Mouse (Mus musculus): ENCODE data around the gene Tmem252. TPM values are rescaled to one million over a fixed set of nuclear protein-coding genes. Genes with fewer than 3 reads are reported as not detected.

Tmem252 gene
- total RNA-seq, 1 experiment, result 0.22 TPM

- TF ChIP-seq ZNF384 (IDR thresholded peaks at IDR 0.05; ENCODE audit: low read depth, low read length) (no peak), ZC3H11A (IDR thresholded peaks at IDR 0.05; ENCODE audit: borderline replicate concordance, low read depth, low read length) (no peak), CHD2 (IDR thresholded peaks at IDR 0.05; ENCODE audit: low read depth, low read length) (no peak), HCFC1 (IDR thresholded peaks at IDR 0.05; ENCODE audit: borderline replicate concordance, insufficient read depth, low read length) (no peak), MAFK (IDR thresholded peaks at IDR 0.05; ENCODE audit: insufficient read depth, low read depth, low read length) (no peak)
- Histone ChIP-seq H3K4me3 (ENCODE audit: insufficient read depth in 1 of 2, low read depth in 1 of 2, low read length in 2 of 2, poor library complexity in 1 of 2, severe bottlenecking in 1 of 2) (no peak overlapping the region), H3K9me3 (ENCODE audit: control insufficient read depth, insufficient read depth, low read depth, low read length) (no peaks in the 10 kb centered on the region), H3K4me1 (ENCODE audit: control insufficient read depth in 2 of 2, insufficient read depth in 2 of 2, low read length in 2 of 2, poor library complexity in 1 of 2) (no peaks in the 10 kb centered on the region), H3K36me3 (ENCODE audit: control insufficient read depth, insufficient read depth, low read length, poor library complexity, severe bottlenecking) (no peaks in the 10 kb centered on the region), H3K27ac (ENCODE audit: insufficient read depth, low read depth, low read length, poor library complexity, severe bottlenecking) (no peak overlapping the region), H3K9ac (ENCODE audit: insufficient read depth, low read depth, low read length, poor library complexity, severe bottlenecking) (no peak overlapping the region)
- no peak for DNase-seq (ENCODE audit: low read depth, low spot score)
- in situ Hi-C loops (cut with MboI; ENCODE audit: low sequenced_read_pairs in 2 of 2, unreplicated experiment in 2 of 2), result loop anchor here in 1 of 2 experiments (10.0 kb wide), 1 partner anchor 168 kb away; the partner anchor contains the start of gene Gm10053
Measured at GRCm38 (mm10) chr19:24707071-24707906, 33.5 kb downstream of the Tmem252 start.

- no peaks in the 10 kb centered on the region for H3K9me3 ChIP-seq (ENCODE audit: control insufficient read depth, insufficient read depth, low read depth, low read length)
- DNase-seq (ENCODE audit: low read depth, low spot score), result no peak
- no peaks in the 10 kb centered on the region for H3K36me3 ChIP-seq (ENCODE audit: control insufficient read depth, insufficient read depth, low read length, poor library complexity, severe bottlenecking)
- no peak overlapping the region for H3K27ac ChIP-seq (ENCODE audit: insufficient read depth, low read depth, low read length, poor library complexity, severe bottlenecking)
- no peak for TF ChIP-seq HCFC1 (IDR thresholded peaks at IDR 0.05; ENCODE audit: borderline replicate concordance, insufficient read depth, low read length)
- TF ChIP-seq ZC3H11A (IDR thresholded peaks at IDR 0.05; ENCODE audit: borderline replicate concordance, low read depth, low read length), result no peak
- TF ChIP-seq CHD2 (IDR thresholded peaks at IDR 0.05; ENCODE audit: low read depth, low read length), result no peak
- no peak for TF ChIP-seq MAFK (IDR thresholded peaks at IDR 0.05; ENCODE audit: insufficient read depth, low read depth, low read length)
- no peak for TF ChIP-seq ZNF384 (IDR thresholded peaks at IDR 0.05; ENCODE audit: low read depth, low read length)
- H3K4me3 ChIP-seq (ENCODE audit: insufficient read depth in 1 of 2, low read depth in 1 of 2, low read length in 2 of 2, poor library complexity in 1 of 2, severe bottlenecking in 1 of 2), result no peak overlapping the region
- H3K9ac ChIP-seq (ENCODE audit: insufficient read depth, low read depth, low read length, poor library complexity, severe bottlenecking), result no peak overlapping the region
- no peaks in the 10 kb centered on the region for H3K4me1 ChIP-seq (ENCODE audit: control insufficient read depth in 2 of 2, insufficient read depth in 2 of 2, low read length in 2 of 2, poor library complexity in 1 of 2)
- in situ Hi-C loops (cut with MboI; ENCODE audit: low sequenced_read_pairs in 2 of 2, unreplicated experiment in 2 of 2), result loop anchor here in 1 of 2 experiments (10.0 kb wide), 1 partner anchor 167 kb away; the partner anchor contains the start of gene Gm10053
Measured at GRCm38 (mm10) chr19:24708032-24708431, 34.2 kb downstream of the Tmem252 start.

GRCm38 (mm10) chr19:24716303-24717097 lies 42.7 kb downstream of the Tmem252 start:
- DNase-seq (ENCODE audit: low read depth, low spot score), result no peak
- in situ Hi-C loops (cut with MboI; ENCODE audit: low sequenced_read_pairs in 2 of 2, unreplicated experiment in 2 of 2), result no loop called here
- H3K36me3 ChIP-seq (ENCODE audit: control insufficient read depth, insufficient read depth, low read length, poor library complexity, severe bottlenecking), result no peaks in the 10 kb centered on the region
- H3K9me3 ChIP-seq (ENCODE audit: control insufficient read depth, insufficient read depth, low read depth, low read length), result no peaks in the 10 kb centered on the region
- H3K27ac ChIP-seq (ENCODE audit: insufficient read depth, low read depth, low read length, poor library complexity, severe bottlenecking), result no peak overlapping the region
- H3K4me3 ChIP-seq (ENCODE audit: insufficient read depth in 1 of 2, low read depth in 1 of 2, low read length in 2 of 2, poor library complexity in 1 of 2, severe bottlenecking in 1 of 2), result no peak overlapping the region
- TF ChIP-seq ZNF384 (IDR thresholded peaks at IDR 0.05; ENCODE audit: low read depth, low read length), result no peak
- no peak for TF ChIP-seq MAFK (IDR thresholded peaks at IDR 0.05; ENCODE audit: insufficient read depth, low read depth, low read length)
- no peak for TF ChIP-seq CHD2 (IDR thresholded peaks at IDR 0.05; ENCODE audit: low read depth, low read length)
- no peak for TF ChIP-seq ZC3H11A (IDR thresholded peaks at IDR 0.05; ENCODE audit: borderline replicate concordance, low read depth, low read length)
- no peak for TF ChIP-seq HCFC1 (IDR thresholded peaks at IDR 0.05; ENCODE audit: borderline replicate concordance, insufficient read depth, low read length)
- no peak overlapping the region for H3K9ac ChIP-seq (ENCODE audit: insufficient read depth, low read depth, low read length, poor library complexity, severe bottlenecking)
- no peaks in the 10 kb centered on the region for H3K4me1 ChIP-seq (ENCODE audit: control insufficient read depth in 2 of 2, insufficient read depth in 2 of 2, low read length in 2 of 2, poor library complexity in 1 of 2)

- in situ Hi-C loops (cut with MboI; ENCODE audit: low sequenced_read_pairs in 2 of 2, unreplicated experiment in 2 of 2), result no loop called here
- Histone ChIP-seq H3K4me1 (ENCODE audit: control insufficient read depth in 2 of 2, insufficient read depth in 2 of 2, low read length in 2 of 2, poor library complexity in 1 of 2) (no peaks in the 10 kb centered on the region), H3K27ac (ENCODE audit: insufficient read depth, low read depth, low read length, poor library complexity, severe bottlenecking) (no peak overlapping the region)
Measured at GRCm38 (mm10) chr19:24718021-24718420, 44.2 kb downstream of the Tmem252 start.

More at GRCm38 (mm10) chr19:24718021-24718420, 44.2 kb downstream of the Tmem252 start:
- Histone ChIP-seq H3K9ac (ENCODE audit: insufficient read depth, low read depth, low read length, poor library complexity, severe bottlenecking) (no peak overlapping the region), H3K9me3 (ENCODE audit: control insufficient read depth, insufficient read depth, low read depth, low read length) (no peaks in the 10 kb centered on the region), H3K36me3 (ENCODE audit: control insufficient read depth, insufficient read depth, low read length, poor library complexity, severe bottlenecking) (no peaks in the 10 kb centered on the region), H3K4me3 (ENCODE audit: insufficient read depth in 1 of 2, low read depth in 1 of 2, low read length in 2 of 2, poor library complexity in 1 of 2, severe bottlenecking in 1 of 2) (no peak overlapping the region)
- DNase-seq (ENCODE audit: low read depth, low spot score), result no peak
- TF ChIP-seq MAFK (IDR thresholded peaks at IDR 0.05; ENCODE audit: insufficient read depth, low read depth, low read length), result no peak
- no peak for TF ChIP-seq ZC3H11A (IDR thresholded peaks at IDR 0.05; ENCODE audit: borderline replicate concordance, low read depth, low read length)
- TF ChIP-seq HCFC1 (IDR thresholded peaks at IDR 0.05; ENCODE audit: borderline replicate concordance, insufficient read depth, low read length), result no peak
- TF ChIP-seq ZNF384 (IDR thresholded peaks at IDR 0.05; ENCODE audit: low read depth, low read length), result no peak

Measured in ES-E14 (cell line).